Mouse (Mus musculus): ENCODE results near the gene Camta2.

GRCm38 (mm10) chr11:70644564-70645103, 43.3 kb downstream of the Camta2 start:
- TF ChIP-seq E2F4 (IDR thresholded peaks at IDR 0.05; ENCODE audit: insufficient read depth) (no peak), POLR2A (IDR thresholded peaks at IDR 0.05; ENCODE audit: insufficient read length, low read depth) (no peak), TCF12 (IDR thresholded peaks at IDR 0.05; ENCODE audit: insufficient read depth, poor library complexity, severe bottlenecking) (no peak), MYOG (IDR thresholded peaks at IDR 0.05; ENCODE audit: control insufficient read depth in 1 of 3, insufficient read depth in 1 of 3, insufficient read length in 2 of 3, low read depth in 2 of 3) (no peak), CEBPB (IDR thresholded peaks at IDR 0.05; ENCODE audit: insufficient read depth, poor library complexity, severe bottlenecking) (no peak), MAX (IDR thresholded peaks at IDR 0.05; ENCODE audit: low read depth) (no peak), USF1 (IDR thresholded peaks at IDR 0.05; ENCODE audit: low read depth) (no peak), TCF3 (IDR thresholded peaks at IDR 0.05; ENCODE audit: insufficient read length, low read depth) (no peak), POLR2AphosphoS2 (IDR thresholded peaks at IDR 0.05; ENCODE audit: insufficient read length, low read depth) (no peak)

All from myocyte (in vitro differentiated cells).